8 mouse cellular contexts compared by ENCODE assay signal in genomic region chr4:141591547-141591946, GRCm38 (mm10). TPM values are rescaled to one million over a fixed set of nuclear protein-coding genes. Genes with fewer than 3 reads are reported as not detected.
DNase-seq lines count a peak whose midpoint lies in the region; ATAC-seq and TF ChIP-seq lines count a peak whose summit lies in the region.

No protein-coding gene starts in this region.

- H3K27me3 ChIP-seq in forebrain, postnatal 0 days (ENCODE audit: insufficient read depth, low read length): no peaks in the 10 kb centered on the region
- no peaks in the 10 kb centered on the region for H3K27me3 ChIP-seq in forebrain, embryonic 14.5 days (replicated peaks; ENCODE audit: control insufficient read depth, insufficient read depth, low read length)
- H3K27me3 ChIP-seq in intestine, embryonic 15.5 days (replicated peaks): no peaks in the 10 kb centered on the region
- no peaks in the 10 kb centered on the region for H3K27me3 ChIP-seq in forebrain, embryonic 16.5 days (replicated peaks; ENCODE audit: control insufficient read depth, insufficient read depth, low read length)

- no peak overlapping the region for H3K9ac ChIP-seq in forebrain, postnatal 0 days
- no peak overlapping the region for H3K9ac ChIP-seq in forebrain, embryonic 14.5 days (ENCODE audit: low read length)
- no peak overlapping the region for H3K9ac ChIP-seq in intestine, embryonic 15.5 days
- H3K9ac ChIP-seq in forebrain, embryonic 16.5 days (replicated peaks; ENCODE audit: low read depth, low read length): no peak overlapping the region

- H3K4me1 ChIP-seq in forebrain, postnatal 0 days (ENCODE audit: insufficient read depth): no peaks in the 10 kb centered on the region
- no peaks in the 10 kb centered on the region for H3K4me1 ChIP-seq in forebrain, embryonic 14.5 days (ENCODE audit: control insufficient read depth, insufficient read depth, low read length)
- no peaks in the 10 kb centered on the region; the same call in 1 of the 2 replicates for H3K4me1 ChIP-seq in intestine, embryonic 15.5 days (replicated peaks)
- H3K4me1 ChIP-seq in forebrain, embryonic 16.5 days (replicated peaks; ENCODE audit: control insufficient read depth, insufficient read depth, low read length): no peaks in the 10 kb centered on the region

- H3K9me3 ChIP-seq in forebrain, postnatal 0 days (ENCODE audit: low read length): no peaks in the 10 kb centered on the region
- H3K9me3 ChIP-seq in forebrain, embryonic 14.5 days (replicated peaks; ENCODE audit: control insufficient read depth, low read length): no peaks in the 10 kb centered on the region
- no peaks in the 10 kb centered on the region for H3K9me3 ChIP-seq in intestine, embryonic 15.5 days
- no peaks in the 10 kb centered on the region for H3K9me3 ChIP-seq in forebrain, embryonic 16.5 days (ENCODE audit: control insufficient read depth, low read length)

- H3K27ac ChIP-seq in forebrain, postnatal 0 days (ENCODE audit: low read depth, low read length): no peak overlapping the region
- no peak overlapping the region for H3K27ac ChIP-seq in forebrain, embryonic 14.5 days (ENCODE audit: low read depth, low read length)
- H3K27ac ChIP-seq in intestine, embryonic 15.5 days: no peak overlapping the region
- H3K27ac ChIP-seq in forebrain, embryonic 16.5 days (ENCODE audit: low read length): no peak overlapping the region

- peaks cover 3% of the 10 kb centered on the region; the same call in 1 of the 2 replicates for H3K36me3 ChIP-seq in forebrain, postnatal 0 days (ENCODE audit: insufficient read depth)
- H3K36me3 ChIP-seq in forebrain, embryonic 14.5 days (ENCODE audit: control insufficient read depth, insufficient read depth, low read length): no peaks in the 10 kb centered on the region
- H3K36me3 ChIP-seq in intestine, embryonic 15.5 days: peaks cover 29% of the 10 kb centered on the region
- no peaks in the 10 kb centered on the region for H3K36me3 ChIP-seq in forebrain, embryonic 16.5 days (ENCODE audit: control insufficient read depth, insufficient read depth)

- H3K4me3 ChIP-seq in forebrain, postnatal 0 days (ENCODE audit: low read depth, low read length): no peak overlapping the region
- H3K4me3 ChIP-seq in forebrain, embryonic 14.5 days (ENCODE audit: low read depth, low read length): no peak overlapping the region
- no peak overlapping the region for H3K4me3 ChIP-seq in intestine, embryonic 15.5 days (replicated peaks)
- H3K4me3 ChIP-seq in forebrain, embryonic 16.5 days (replicated peaks; ENCODE audit: low read length): no peak overlapping the region

- peak; percentile 73 for TF ChIP-seq CTCF in forebrain, postnatal 0 days (IDR thresholded peaks at IDR 0.05; ENCODE audit: low read depth)

- H3K4me2 ChIP-seq in forebrain, postnatal 0 days (ENCODE audit: low read depth): no peak overlapping the region
- no peak overlapping the region for H3K4me2 ChIP-seq in forebrain, embryonic 14.5 days (ENCODE audit: low read length)
- H3K4me2 ChIP-seq in intestine, embryonic 15.5 days (replicated peaks): no peak overlapping the region
- no peak overlapping the region for H3K4me2 ChIP-seq in forebrain, embryonic 16.5 days (ENCODE audit: low read length)

- DNase-seq in forebrain, postnatal 0 days: peak; percentile 39
- no peak for DNase-seq in forebrain, embryonic 14.5 days (ENCODE audit: low spot score)
- DNase-seq in right cerebral cortex, postnatal 4 days: peak; percentile 46
- no peak for DNase-seq in right cerebral cortex, adult 18-20 months
- peak; percentile 33 to 72 for DNase-seq in spleen, postnatal 10 days (ENCODE audit: low spot score in 2 of 2)
- DNase-seq in urinary bladder, postnatal 25 days (ENCODE audit: low spot score): no peak

- 26% methylated on average over 3 of the region's 3 CpGs for WGBS in forebrain, postnatal 0 days
- 23% methylated on average over 3 of the region's 3 CpGs for WGBS in forebrain, embryonic 14.5 days
- 25% methylated on average over 3 of the region's 3 CpGs for WGBS in intestine, embryonic 15.5 days
- 20% methylated on average over 3 of the region's 3 CpGs for WGBS in forebrain, embryonic 16.5 days

- no peak for ATAC-seq in forebrain, postnatal 0 days
- ATAC-seq in forebrain, embryonic 14.5 days: no peak
- ATAC-seq in intestine, embryonic 15.5 days: peak; percentile 34; the same call in 1 of the 2 replicates
- ATAC-seq in forebrain, embryonic 16.5 days: no peak

RNA-seq across cellular contexts. Expression of gene Fblim1, which starts 14.3 kb away (rescaled TPM):
- 20.8 and 22.3 TPM in 2 replicates for total RNA-seq in forebrain, postnatal 0 days (2014; rRNA removed)
- 24.9 and 26.1 TPM in 2 replicates for polyA plus RNA-seq in forebrain, postnatal 0 days (2015; fragmentation: Nextera tagmentation; extraction: Ambion mirVana)
- polyA plus RNA-seq in forebrain, embryonic 14.5 days (2014; fragmentation: Nextera tagmentation; extraction: Ambion mirVana): 15.1 and 19.7 TPM in 2 replicates
- 63.9 and 68.9 TPM in 2 replicates for polyA plus RNA-seq in intestine, embryonic 15.5 days (2015; fragmentation: Nextera tagmentation; extraction: Ambion mirVana)
- polyA plus RNA-seq in forebrain, embryonic 16.5 days (2015; fragmentation: Nextera tagmentation; extraction: Ambion mirVana): 18.8 and 27.8 TPM in 2 replicates

RNA-seq across cellular contexts. Expression of gene Tmem82, which starts 26.9 kb away (rescaled TPM):
- total RNA-seq in forebrain, postnatal 0 days (2014; rRNA removed): 0.33 and 0.54 TPM in 2 replicates
- 0.21 and 0.24 TPM in 2 replicates for polyA plus RNA-seq in forebrain, postnatal 0 days (2015; fragmentation: Nextera tagmentation; extraction: Ambion mirVana)
- 0.12 TPM in 1 of 2 replicates, not detected in the other for polyA plus RNA-seq in forebrain, embryonic 14.5 days (2014; fragmentation: Nextera tagmentation; extraction: Ambion mirVana)
- polyA plus RNA-seq in intestine, embryonic 15.5 days (2015; fragmentation: Nextera tagmentation; extraction: Ambion mirVana): 18.5 and 21.0 TPM in 2 replicates
- 0.13 and 0.19 TPM in 2 replicates for polyA plus RNA-seq in forebrain, embryonic 16.5 days (2015; fragmentation: Nextera tagmentation; extraction: Ambion mirVana)

RNA-seq across cellular contexts. Expression of gene Slc25a34, which starts 32.1 kb away (rescaled TPM):
- 4.0 and 4.8 TPM in 2 replicates for total RNA-seq in forebrain, postnatal 0 days (2014; rRNA removed)
- 0.72 and 1.1 TPM in 2 replicates for polyA plus RNA-seq in forebrain, postnatal 0 days (2015; fragmentation: Nextera tagmentation; extraction: Ambion mirVana)
- 0.07 TPM in 1 of 2 replicates, not detected in the other for polyA plus RNA-seq in forebrain, embryonic 14.5 days (2014; fragmentation: Nextera tagmentation; extraction: Ambion mirVana)
- polyA plus RNA-seq in intestine, embryonic 15.5 days (2015; fragmentation: Nextera tagmentation; extraction: Ambion mirVana): 3.3 and 4.3 TPM in 2 replicates
- polyA plus RNA-seq in forebrain, embryonic 16.5 days (2015; fragmentation: Nextera tagmentation; extraction: Ambion mirVana): 0.08 TPM in 1 of 2 replicates, not detected in the other

RNA-seq across cellular contexts. Expression of gene Spen, which starts 53.1 kb away (rescaled TPM):
- total RNA-seq in forebrain, postnatal 0 days (2014; rRNA removed): 21.7 and 24.7 TPM in 2 replicates
- 6.0 and 10.7 TPM in 2 replicates for polyA plus RNA-seq in forebrain, postnatal 0 days (2015; fragmentation: Nextera tagmentation; extraction: Ambion mirVana)
- polyA plus RNA-seq in forebrain, embryonic 14.5 days (2014; fragmentation: Nextera tagmentation; extraction: Ambion mirVana): 10.7 and 14.0 TPM in 2 replicates
- 7.4 and 10.5 TPM in 2 replicates for polyA plus RNA-seq in intestine, embryonic 15.5 days (2015; fragmentation: Nextera tagmentation; extraction: Ambion mirVana)
- 16.0 and 19.1 TPM in 2 replicates for polyA plus RNA-seq in forebrain, embryonic 16.5 days (2015; fragmentation: Nextera tagmentation; extraction: Ambion mirVana)

Comparison
In these comparisons a context has a peak if more than half of its experiments do, and no peak if none do; other contexts are left out.
1. DNase-seq: peak in forebrain, postnatal 0 days (single experiment), right cerebral cortex, postnatal 4 days (single experiment) and spleen, postnatal 10 days (2 of 2); none in forebrain, embryonic 14.5 days (single experiment), right cerebral cortex, adult 18-20 months (single experiment) and urinary bladder, postnatal 25 days (single experiment).
2. RNA of gene Tmem82, which starts 26.9 kb away (polyA plus RNA-seq): 18.5 to 21.0 TPM in intestine, embryonic 15.5 days; 0.21 to 0.24 TPM in forebrain, postnatal 0 days, 0.13 to 0.19 TPM in forebrain, embryonic 16.5 days and 0.12 TPM in forebrain, embryonic 14.5 days; every median in the first group is over 10 times any median in the second.